Mouse (Mus musculus): ENCODE measurements around the gene Dip2b.

GRCm38 (mm10) chr15:100210013-100210412, 171.5 kb downstream of the Dip2b start:
- no peak for TF ChIP-seq POLR2A (IDR thresholded peaks at IDR 0.05; ENCODE audit: borderline replicate concordance, control insufficient read depth, low read depth, low read length)
- no peak for TF ChIP-seq CTCF (IDR thresholded peaks at IDR 0.05; ENCODE audit: control insufficient read depth, insufficient read depth, low read length)
